Mouse (Mus musculus) lung, postnatal 0 days (tissue): Measurements from ENCODE around the gene Gm6583.

Experiments
- CTCF ChIP-seq: IDR thresholded peaks from 2 replicates; pipeline ENCODE4 v1.5.1; 2016; ENCODE audit warnings: antibody characterized with exemption, mild to moderate bottlenecking
- EP300 ChIP-seq: IDR thresholded peaks from 2 replicates; pipeline ENCODE4 v1.6.1; 2016; ENCODE audit warnings: antibody characterized with exemption, mild to moderate bottlenecking, control low read depth

- TF ChIP-seq CTCF (no peak), EP300 (peak; percentile 33; the same call in 1 of the 2 replicates)
Measured at GRCm38 (mm10) chr5:112317328-112317727, 38.5 kb downstream of the Gm6583 start.
